Mouse (Mus musculus) A20 (cell line): Measurements from ENCODE around the gene Plod2.

Experiments used
- DNase-seq: peaks from one replicate; pipeline ENCODE4 v3.0.0-alpha.2; 2011; ENCODE audit warnings: low read depth, low spot score

The Plod2 gene

GRCm38 (mm10) chr9:92599940-92600538 is 58.0 kb downstream of the Plod2 start:
- no peak for DNase-seq

- no peak for DNase-seq
Observed at GRCm38 (mm10) chr9:92601551-92601950, 59.5 kb downstream of the Plod2 start.

GRCm38 (mm10) chr9:92603541-92603940 is 61.5 kb downstream of the Plod2 start:
- DNase-seq, result no peak

- DNase-seq, result peak; percentile 19
Observed at GRCm38 (mm10) chr9:92610628-92611267, 68.7 kb downstream of the Plod2 start.

GRCm38 (mm10) chr9:92612641-92613040 is 70.6 kb downstream of the Plod2 start:
- no peak for DNase-seq

GRCm38 (mm10) chr9:92613206-92613605 is 71.2 kb downstream of the Plod2 start:
- no peak for DNase-seq

- DNase-seq, result no peak
Observed at GRCm38 (mm10) chr9:92616418-92616817, 74.4 kb downstream of the Plod2 start.

GRCm38 (mm10) chr9:92617376-92617775 is 75.4 kb downstream of the Plod2 start:
- DNase-seq, result no peak

- no peak for DNase-seq
Observed at GRCm38 (mm10) chr9:92620088-92620487, 78.1 kb downstream of the Plod2 start.

GRCm38 (mm10) chr9:92621246-92621645 is 79.2 kb downstream of the Plod2 start:
- DNase-seq, result peak; percentile 36

- peak; percentile 85 for DNase-seq
Observed at GRCm38 (mm10) chr9:92621878-92622282, 79.9 kb downstream of the Plod2 start.

- no peak for DNase-seq
Observed at GRCm38 (mm10) chr9:92634792-92635191, 92.8 kb downstream of the Plod2 start.

- no peak for DNase-seq
Observed at GRCm38 (mm10) chr9:92639200-92639897, 97.3 kb downstream of the Plod2 start.

GRCm38 (mm10) chr9:92641717-92642116 is 99.7 kb downstream of the Plod2 start:
- DNase-seq, result peak; percentile 51
